In genomic region chr1:59609458-59609857, GRCm38 (mm10) we compare ENCODE assay signal across 10 mouse cellular contexts.
A peak's percentile ranks its signal among the peaks of the same experiment; 100 is the strongest.
DNase-seq lines count a peak whose midpoint lies in the region; ATAC-seq and TF ChIP-seq lines count a peak whose summit lies in the region.
"Had no signal": no experiment of that assay in that cellular context is flagged by ENCODE, and none has a peak within 500 bp of the region (broad histone marks: within the 10 kb centered on the region; RNA-seq: fewer than 3 reads in every experiment).

No protein-coding gene starts in this region.

- TF ChIP-seq RAD21 in MEL (IDR thresholded peaks at IDR 0.05; ENCODE audit: low read depth, low read length), result 0 out of 2 replicates have a peak, but pooled peaks have one; percentile 1

- H3K27me3 ChIP-seq in liver, adult 2 months (ENCODE audit: control insufficient read depth, insufficient read depth, low read length), result no peaks in the 10 kb centered on the region
- H3K27me3 ChIP-seq in liver, embryonic 11.5 days (replicated peaks; ENCODE audit: control insufficient read depth, insufficient read depth, low read length), result no peaks in the 10 kb centered on the region
- H3K27me3 ChIP-seq in MEL (ENCODE audit: control insufficient read depth in 1 of 2, insufficient read depth in 2 of 2, low read length in 2 of 2), result no peaks in the 10 kb centered on the region
- H3K27me3 ChIP-seq in limb, embryonic 10.5 days (ENCODE audit: low read depth, poor library complexity, severe bottlenecking), result no peaks in the 10 kb centered on the region
- no peaks in the 10 kb centered on the region for H3K27me3 ChIP-seq in midbrain, embryonic 13.5 days
- H3K27me3 ChIP-seq: midbrain, embryonic 12.5 days had no signal

- H3K9me3 ChIP-seq in liver, embryonic 11.5 days (ENCODE audit: control insufficient read depth, low read length), result no peaks in the 10 kb centered on the region
- no peaks in the 10 kb centered on the region for H3K9me3 ChIP-seq in MEL (replicated peaks; ENCODE audit: insufficient read depth, low read length)
- no peaks in the 10 kb centered on the region for H3K9me3 ChIP-seq in limb, embryonic 10.5 days (replicated peaks)
- no peaks in the 10 kb centered on the region for H3K9me3 ChIP-seq in midbrain, embryonic 13.5 days
- H3K9me3 ChIP-seq: midbrain, embryonic 12.5 days had no signal

- TF ChIP-seq EP300 in MEL (IDR thresholded peaks at IDR 0.05; ENCODE audit: low read depth in 1 of 2, low read length in 2 of 2), result no peak

- peak; percentile 38 for DNase-seq in embryo, embryonic 10 days (ENCODE audit: low spot score)
- no peak for DNase-seq in embryo, embryonic 9.5 days (ENCODE audit: extremely low spot score)
- no peak for DNase-seq in liver, adult 2 months (ENCODE audit: extremely low read depth, low read depth, low spot score)
- no peak for DNase-seq in liver, embryonic 11.5 days (ENCODE audit: low spot score)
- peak; percentile 27 for DNase-seq in MEL (ENCODE audit: low read depth, low spot score)
- DNase-seq in limb, embryonic 10.5 days (ENCODE audit: low spot score), result no peak
- DNase-seq in adrenal gland, postnatal 36 days, result no peak
- DNase-seq: right cerebral cortex, postnatal 4 days had no signal

- TF ChIP-seq POLR2A in liver, adult 2 months (IDR thresholded peaks at IDR 0.05; ENCODE audit: extremely low read depth, insufficient read depth, low read length), result no peak
- no peak for TF ChIP-seq POLR2A in MEL (IDR thresholded peaks at IDR 0.05; ENCODE audit: control insufficient read depth in 1 of 2, insufficient read depth in 1 of 2, low read depth in 1 of 2, low read length in 2 of 2, poor library complexity in 1 of 2)

- no peak for ATAC-seq in liver, embryonic 11.5 days (replicated peaks; ENCODE audit: low FRiP score)
- no peak for ATAC-seq in midbrain, embryonic 13.5 days

- H3K9ac ChIP-seq in liver, adult 2 months (ENCODE audit: low read depth, low read length), result no peak overlapping the region
- no peak overlapping the region for H3K9ac ChIP-seq in liver, embryonic 11.5 days (ENCODE audit: low read depth, low read length)
- no peak overlapping the region for H3K9ac ChIP-seq in MEL (ENCODE audit: control insufficient read depth, low read depth, low read length, poor library complexity, severe bottlenecking)
- no peak overlapping the region for H3K9ac ChIP-seq in midbrain, embryonic 13.5 days (replicated peaks)
- H3K9ac ChIP-seq: midbrain, embryonic 12.5 days had no signal

- H3K4me1 ChIP-seq in liver, adult 2 months (ENCODE audit: control insufficient read depth, insufficient read depth, low read length), result no peaks in the 10 kb centered on the region
- no peaks in the 10 kb centered on the region for H3K4me1 ChIP-seq in liver, embryonic 11.5 days (replicated peaks; ENCODE audit: control insufficient read depth, insufficient read depth, low read length)
- H3K4me1 ChIP-seq in MEL (ENCODE audit: control insufficient read depth in 1 of 2, insufficient read depth in 2 of 2, low read length in 2 of 2), result 0 out of 4 replicates have a peak, but pooled peaks cover 0 to 2% of the 10 kb centered on the region in 2 experiments
- peaks cover 6% of the 10 kb centered on the region; the same call in 1 of the 2 replicates for H3K4me1 ChIP-seq in limb, embryonic 10.5 days
- H3K4me1 ChIP-seq in midbrain, embryonic 13.5 days (replicated peaks), result no peaks in the 10 kb centered on the region
- H3K4me1 ChIP-seq: midbrain, embryonic 12.5 days had no signal

- 82% methylated on average over 4 of the region's 4 CpGs for WGBS in liver, adult 2 months
- WGBS in liver, embryonic 11.5 days, result 77% methylated on average over 4 of the region's 4 CpGs
- WGBS in limb, embryonic 10.5 days, result 82% methylated on average over 4 of the region's 4 CpGs
- WGBS in midbrain, embryonic 13.5 days, result 80% methylated on average over 4 of the region's 4 CpGs

- no peaks in the 10 kb centered on the region for H3K36me3 ChIP-seq in liver, adult 2 months (ENCODE audit: control insufficient read depth, insufficient read depth, low read length)
- no peaks in the 10 kb centered on the region for H3K36me3 ChIP-seq in liver, embryonic 11.5 days (ENCODE audit: control insufficient read depth, insufficient read depth, low read length)
- no peaks in the 10 kb centered on the region for H3K36me3 ChIP-seq in MEL (ENCODE audit: control insufficient read depth in 1 of 2, insufficient read depth in 2 of 2, low read length in 2 of 2)
- no peaks in the 10 kb centered on the region for H3K36me3 ChIP-seq in limb, embryonic 10.5 days
- H3K36me3 ChIP-seq in midbrain, embryonic 13.5 days, result no peaks in the 10 kb centered on the region
- H3K36me3 ChIP-seq: midbrain, embryonic 12.5 days had no signal

- no peak overlapping the region for H3K4me2 ChIP-seq in liver, embryonic 11.5 days
- H3K4me2 ChIP-seq in midbrain, embryonic 13.5 days (replicated peaks), result no peak overlapping the region
- H3K4me2 ChIP-seq: midbrain, embryonic 12.5 days had no signal

- no peak overlapping the region; the same call in 1 of the 2 replicates for H3K27ac ChIP-seq in liver, adult 2 months (replicated peaks; ENCODE audit: insufficient read depth, low read depth, low read length)
- no peak overlapping the region for H3K27ac ChIP-seq in liver, embryonic 11.5 days (ENCODE audit: low read depth, low read length)
- H3K27ac ChIP-seq in MEL (ENCODE audit: control insufficient read depth, low read depth, low read length), result no peak overlapping the region
- peak overlapping the region; percentile 14; the same call in 1 of the 2 replicates for H3K27ac ChIP-seq in limb, embryonic 10.5 days
- no peak overlapping the region for H3K27ac ChIP-seq in midbrain, embryonic 13.5 days
- H3K27ac ChIP-seq: midbrain, embryonic 12.5 days had no signal

- no peak overlapping the region for H3K4me3 ChIP-seq in liver, adult 2 months (ENCODE audit: insufficient read depth, low read depth, low read length)
- no peak overlapping the region for H3K4me3 ChIP-seq in liver, embryonic 11.5 days (ENCODE audit: low read depth, low read length)
- H3K4me3 ChIP-seq in MEL (ENCODE audit: control insufficient read depth in 1 of 2, insufficient read depth in 1 of 2, low read depth in 2 of 2, low read length in 2 of 2), result no peak overlapping the region
- no peak overlapping the region for H3K4me3 ChIP-seq in limb, embryonic 10.5 days
- H3K4me3 ChIP-seq in midbrain, embryonic 13.5 days (replicated peaks), result no peak overlapping the region
- H3K4me3 ChIP-seq: midbrain, embryonic 12.5 days had no signal

- no peaks in the 10 kb centered on the region for H3K79me2 ChIP-seq in liver, adult 2 months (ENCODE audit: control insufficient read depth, insufficient read depth, low read length)
- H3K79me2 ChIP-seq in MEL (ENCODE audit: control insufficient read depth, insufficient read depth, low read length, poor library complexity), result no peaks in the 10 kb centered on the region

- TF ChIP-seq CTCF in liver, adult 2 months (IDR thresholded peaks at IDR 0.05; ENCODE audit: low read depth, low read length), result peak; percentile 36; the same call in 1 of the 2 replicates
- TF ChIP-seq CTCF in MEL (IDR thresholded peaks at IDR 0.05 in 2 of 3, conservative IDR thresholded peaks at IDR 0.05 in 1 of 3; ENCODE audit: control insufficient read depth in 1 of 3, insufficient read depth in 1 of 3, low read depth in 2 of 3, low read length in 3 of 3, poor library complexity in 1 of 3, severe bottlenecking in 1 of 3), result peak; percentile 52 to 58 (median 54); a peak in 5 of 6 replicates

TF ChIP-seq in MEL, 35 proteins besides CTCF, POLR2A, EP300 and RAD21:
- no peak for TF ChIP-seq MYB (IDR thresholded peaks at IDR 0.05; ENCODE audit: low read depth, low read length)
- no peak for TF ChIP-seq UBTF (IDR thresholded peaks at IDR 0.05; ENCODE audit: borderline replicate concordance, insufficient read depth, low read depth, low read length)
- TF ChIP-seq GABPA (IDR thresholded peaks at IDR 0.05; ENCODE audit: low read depth, low read length), result no peak
- no peak for TF ChIP-seq ZMIZ1 (IDR thresholded peaks at IDR 0.05; ENCODE audit: low read depth, low read length)
- TF ChIP-seq MEF2A (IDR thresholded peaks at IDR 0.05; ENCODE audit: extremely low read depth, insufficient replicate concordance, low read depth, low read length, poor library complexity, severe bottlenecking), result no peak
- TF ChIP-seq USF1 (IDR thresholded peaks at IDR 0.05; ENCODE audit: low read depth, low read length), result no peak
- TF ChIP-seq POLR2AphosphoS5 (IDR thresholded peaks at IDR 0.05; ENCODE audit: borderline replicate concordance, low read depth, low read length), result no peak
- TF ChIP-seq ETS1 (IDR thresholded peaks at IDR 0.05; ENCODE audit: low read depth, low read length), result no peak
- TF ChIP-seq CHD1 (IDR thresholded peaks at IDR 0.05; ENCODE audit: low read depth, low read length), result no peak
- TF ChIP-seq HCFC1 (IDR thresholded peaks at IDR 0.05; ENCODE audit: low read depth, low read length), result no peak
- no peak; the same call in 1 of the 2 replicates for TF ChIP-seq MAX (IDR thresholded peaks at IDR 0.05; ENCODE audit: low read length)
- TF ChIP-seq NELFE (IDR thresholded peaks at IDR 0.05; ENCODE audit: low read depth, low read length), result no peak
- no peak for TF ChIP-seq TCF12 (IDR thresholded peaks at IDR 0.05; ENCODE audit: low read depth, low read length)
- no peak for TF ChIP-seq MYC (IDR thresholded peaks at IDR 0.05; ENCODE audit: low read depth, low read length)
- no peak for TF ChIP-seq JUND (IDR thresholded peaks at IDR 0.05; ENCODE audit: low read depth, low read length)
- no peak for TF ChIP-seq GATA1 (IDR thresholded peaks at IDR 0.05; ENCODE audit: low read depth, low read length)
- TF ChIP-seq ZNF384 (IDR thresholded peaks at IDR 0.05; ENCODE audit: low read depth, low read length), result no peak
- no peak for TF ChIP-seq MXI1 (IDR thresholded peaks at IDR 0.05; ENCODE audit: low read depth, low read length)
- no peak for TF ChIP-seq MAFK (IDR thresholded peaks at IDR 0.05; ENCODE audit: borderline replicate concordance, low read depth, low read length)

Comparison
In these comparisons a context has a peak if more than half of its experiments do, and no peak if none do; other contexts are left out.
1. DNase-seq: peak in embryo, embryonic 10 days (single experiment) and MEL (single experiment); none in embryo, embryonic 9.5 days (single experiment), liver, adult 2 months (single experiment), liver, embryonic 11.5 days (single experiment), limb, embryonic 10.5 days (single experiment) and adrenal gland, postnatal 36 days (0 of 2).